Mouse (Mus musculus) testis, adult 2 months (tissue): Measurements from ENCODE around the gene Ifit3b. TPM values are rescaled to one million over a fixed set of nuclear protein-coding genes. Genes with fewer than 3 reads are reported as not detected.
"Not testable (repeated sequence)": the region's sequence is repeated elsewhere in the genome, so short reads cannot be mapped to it uniquely, and the experiment has no call there.

Source experiments
- H3K27ac ChIP-seq: fragments of 200-500 bp; 2 replicates; pipeline ENCODE4 v1.5.1; 2012; ENCODE audit warnings: low read depth, low read length; ENCODE audit not compliant: control insufficient read depth, insufficient read depth
- H3K27me3 ChIP-seq: fragments of 200-500 bp; 2 replicates; pipeline ENCODE4 v1.6.1; 2012; ENCODE audit warnings: mild to moderate bottlenecking, low read length, moderate library complexity; ENCODE audit not compliant: control insufficient read depth, insufficient read depth
- H3K36me3 ChIP-seq: fragments of 200-500 bp; 2 replicates; pipeline ENCODE4 v1.6.1; 2012; ENCODE audit warnings: mild to moderate bottlenecking, low read length; ENCODE audit not compliant: control insufficient read depth, insufficient read depth
- H3K4me1 ChIP-seq: fragments of 200-500 bp; 2 replicates; pipeline ENCODE4 v1.6.1; 2012; ENCODE audit warnings: low read length; ENCODE audit not compliant: control insufficient read depth, insufficient read depth
- H3K4me3 ChIP-seq: fragments of 200-500 bp; 2 replicates; pipeline ENCODE4 v1.5.1; 2012; ENCODE audit warnings: low read depth, mild to moderate bottlenecking, low read length, moderate library complexity, mixed read lengths; ENCODE audit not compliant: control insufficient read depth
- CTCF ChIP-seq: fragments of 200-500 bp; IDR thresholded peaks from 2 replicates; pipeline ENCODE4 v1.5.1; 2012; ENCODE audit warnings: low read depth, mild to moderate bottlenecking, inconsistent platforms, low read length, moderate library complexity; ENCODE audit not compliant: control insufficient read depth, insufficient read depth, insufficient replicate concordance
- POLR2A ChIP-seq: fragments of 200-500 bp; IDR thresholded peaks from 2 replicates; pipeline ENCODE4 v1.6.1; 2012; ENCODE audit warnings: low read depth, mild to moderate bottlenecking, inconsistent platforms, low read length, moderate library complexity; ENCODE audit not compliant: control insufficient read depth
- polyA plus RNA-seq: library from polyadenylated mRNA; depleted of rRNA; stranded (reverse); fragments of >200 nt; gene quantifications from 2 replicates; pipeline ENCODE4 v1.2.3, GENCODE M21; 2012

Ifit3b gene
- polyA plus RNA-seq, 1 experiment, result 0.14 TPM

DNA sequence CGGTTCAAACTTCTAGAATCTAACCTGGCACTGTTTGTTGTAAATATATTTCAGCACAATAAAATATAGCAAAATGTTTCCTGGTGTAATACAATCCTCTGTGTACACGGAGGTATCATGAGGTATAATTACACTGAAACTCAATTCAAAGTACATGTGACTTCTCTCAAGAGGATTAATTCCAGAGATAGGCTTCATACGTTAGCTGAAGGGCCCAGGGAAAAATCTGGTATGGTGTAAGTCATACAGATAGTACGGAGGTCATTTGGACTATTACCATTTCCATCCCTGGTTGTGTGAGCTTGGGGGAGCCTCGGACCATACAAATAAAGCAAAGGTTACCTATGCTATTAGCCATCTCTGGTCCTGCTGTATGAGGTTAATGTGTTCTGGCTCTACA lies 34.8 kb downstream of the Ifit3b start:
- Histone ChIP-seq H3K27ac (no peak overlapping the region), H3K27me3 (no peaks in the 10 kb centered on the region), H3K36me3 (no peaks in the 10 kb centered on the region), H3K4me3 (no peak overlapping the region), H3K4me1 (no peaks in the 10 kb centered on the region)
- no peak for TF ChIP-seq POLR2A
- no peak for TF ChIP-seq CTCF

GRCm38 (mm10) chr19:34647630-34648029 lies 39.9 kb downstream of the Ifit3b start:
- H3K27ac ChIP-seq, H3K4me1 ChIP-seq: not testable (repeated sequence)

GRCm38 (mm10) chr19:34650276-34650675 lies 42.5 kb downstream of the Ifit3b start:
- Histone ChIP-seq H3K4me3 (no peak overlapping the region), H3K27me3 (no peaks in the 10 kb centered on the region), H3K36me3 (no peaks in the 10 kb centered on the region), H3K4me1 (no peaks in the 10 kb centered on the region), H3K27ac (no peak overlapping the region)
- no peak for TF ChIP-seq CTCF
- no peak for TF ChIP-seq POLR2A

More at GRCm38 (mm10) chr19:34647630-34648029, 39.9 kb downstream of the Ifit3b start:
- not testable (repeated sequence) for H3K27me3 ChIP-seq, H3K36me3 ChIP-seq, H3K4me3 ChIP-seq

GRCm38 (mm10) chr19:34650997-34651396 lies 43.2 kb downstream of the Ifit3b start:
- H3K27ac ChIP-seq, result no peak overlapping the region
- TF ChIP-seq POLR2A (no peak), CTCF (no peak)
- no peaks in the 10 kb centered on the region for H3K4me1 ChIP-seq
- no peaks in the 10 kb centered on the region for H3K36me3 ChIP-seq
- no peaks in the 10 kb centered on the region for H3K27me3 ChIP-seq
- no peak overlapping the region for H3K4me3 ChIP-seq

DNA sequence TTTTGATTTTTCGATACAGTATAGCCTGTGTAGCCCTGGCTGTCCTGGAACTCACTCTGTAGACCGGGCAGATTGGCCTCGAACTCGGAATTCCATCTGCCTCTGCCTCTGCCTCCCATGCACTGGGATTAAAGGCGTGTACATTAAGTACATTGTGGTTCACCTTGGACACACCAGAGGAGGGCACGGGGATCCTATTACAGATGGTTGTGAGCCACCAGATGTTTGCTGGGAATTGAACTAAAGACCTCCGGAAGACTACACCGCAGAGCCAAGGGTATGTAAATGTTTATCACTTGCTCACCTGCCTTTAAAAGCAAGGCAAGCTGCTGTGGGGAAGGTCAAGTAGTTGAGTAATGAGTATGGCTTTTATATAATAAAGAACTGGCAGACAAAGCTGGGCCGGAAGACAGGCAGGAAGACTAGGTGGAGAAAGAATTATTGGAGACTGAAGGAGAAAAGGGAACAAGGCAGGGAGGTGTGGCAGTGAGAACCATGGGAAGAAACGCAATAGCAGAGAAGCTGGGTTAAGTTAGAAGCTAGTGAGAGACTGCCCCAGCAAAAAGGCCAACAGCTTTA lies 47.5 kb downstream of the Ifit3b start:
- H3K4me3 ChIP-seq, result no peak overlapping the region
- no peak for TF ChIP-seq CTCF
- no peak for TF ChIP-seq POLR2A
- H3K27ac ChIP-seq, result no peak overlapping the region
- no peaks in the 10 kb centered on the region for H3K36me3 ChIP-seq
- no peaks in the 10 kb centered on the region for H3K4me1 ChIP-seq
- H3K27me3 ChIP-seq, result no peaks in the 10 kb centered on the region

- Histone ChIP-seq H3K27me3 (no peaks in the 10 kb centered on the region), H3K4me3 (no peak overlapping the region), H3K4me1 (no peaks in the 10 kb centered on the region), H3K36me3 (no peaks in the 10 kb centered on the region), H3K27ac (no peak overlapping the region)
- TF ChIP-seq CTCF (no peak), POLR2A (no peak)
Measured at GRCm38 (mm10) chr19:34656511-34657298, 48.9 kb downstream of the Ifit3b start.

GRCm38 (mm10) chr19:34662067-34662507 lies 54.3 kb downstream of the Ifit3b start:
- Histone ChIP-seq H3K4me3 (peak overlapping the region; percentile 50), H3K27ac (no peak overlapping the region; the same call in 1 of the 2 replicates), H3K4me1 (no peaks in the 10 kb centered on the region), H3K36me3 (no peaks in the 10 kb centered on the region), H3K27me3 (no peaks in the 10 kb centered on the region)
- TF ChIP-seq POLR2A (no peak), CTCF (no peak; the same call in 1 of the 2 replicates)
